Mouse (Mus musculus) forebrain, embryonic 11.5 days (tissue): Measurements from ENCODE around the gene Cox6b1. TPM values are rescaled to one million over a fixed set of nuclear protein-coding genes. Genes with fewer than 3 reads are reported as not detected.
A peak's percentile ranks its signal among the peaks of the same experiment; 100 is the strongest.

Experiments used
- ATAC-seq: fragments of 200-750 bp; cut with Nextera tagmentation; replicated peaks from 2 replicates; pipeline ENCODE4 v1.8.0; 2017; ENCODE audit warnings: moderate TSS enrichment; ENCODE audit not compliant: low FRiP score
- DNase-seq: peaks from one replicate; pipeline ENCODE4 v3.0.0-alpha.2; 2017; ENCODE audit warnings: low spot score
- H3K27ac ChIP-seq: fragments of 300-500 bp; sonication (generic); 2 replicates; pipeline ENCODE4 v1.5.1; 2014; ENCODE audit warnings: low read depth, low read length
- H3K27me3 ChIP-seq: fragments of 300-500 bp; sonication (generic); 2 replicates; pipeline ENCODE4 v1.6.1; 2014; ENCODE audit warnings: mild to moderate bottlenecking, low read length, mixed read lengths; ENCODE audit not compliant: control insufficient read depth, insufficient read depth
- H3K36me3 ChIP-seq: fragments of 300-500 bp; sonication (generic); 2 replicates; pipeline ENCODE4 v1.6.1; 2014; ENCODE audit warnings: mild to moderate bottlenecking, low read length, moderate library complexity, mixed read lengths; ENCODE audit not compliant: control insufficient read depth, insufficient read depth
- H3K4me1 ChIP-seq: fragments of 300-500 bp; sonication (generic); replicated peaks from 2 replicates; pipeline ENCODE4 v1.6.1; 2014; ENCODE audit warnings: low read length, mixed read lengths; ENCODE audit not compliant: control insufficient read depth, insufficient read depth
- H3K4me2 ChIP-seq: fragments of 300-500 bp; sonication (generic); 2 replicates; pipeline ENCODE4 v1.6.1; 2014; ENCODE audit warnings: low read depth, mild to moderate bottlenecking, low read length, moderate library complexity, mixed read lengths; ENCODE audit not compliant: severe bottlenecking
- H3K4me3 ChIP-seq: fragments of 300-500 bp; sonication (generic); 2 replicates; pipeline ENCODE4 v1.5.1; 2014; ENCODE audit warnings: low read depth, low read length
- H3K9ac ChIP-seq: fragments of 300-500 bp; sonication (generic); 2 replicates; pipeline ENCODE4 v1.6.1; 2014; ENCODE audit warnings: low read length
- H3K9me3 ChIP-seq: fragments of 300-500 bp; sonication (generic); 2 replicates; pipeline ENCODE4 v1.6.1; 2016; ENCODE audit warnings: low read length, mixed read lengths; ENCODE audit not compliant: control insufficient read depth
- WGBS: fragments of 180-500 bp; shearing (Covaris S2); extraction: QIAGEN DNeasy Blood & Tissue Kit; methylation state at CpG from one replicate; pipeline ENCODE4 v1.1.7; 2014; 5-methylcytosine and 5-hydroxymethylcytosine counted together
- polyA plus RNA-seq: library from polyadenylated mRNA; unstranded; fragments of >200 nt; fragmentation: Nextera tagmentation; extraction: Ambion mirVana; gene quantifications from 2 replicates; pipeline ENCODE4 v1.2.1, GENCODE M21; 2014

Cox6b1 gene
- polyA plus RNA-seq, 1 experiment from 2014 or later: 700 TPM

DNA sequence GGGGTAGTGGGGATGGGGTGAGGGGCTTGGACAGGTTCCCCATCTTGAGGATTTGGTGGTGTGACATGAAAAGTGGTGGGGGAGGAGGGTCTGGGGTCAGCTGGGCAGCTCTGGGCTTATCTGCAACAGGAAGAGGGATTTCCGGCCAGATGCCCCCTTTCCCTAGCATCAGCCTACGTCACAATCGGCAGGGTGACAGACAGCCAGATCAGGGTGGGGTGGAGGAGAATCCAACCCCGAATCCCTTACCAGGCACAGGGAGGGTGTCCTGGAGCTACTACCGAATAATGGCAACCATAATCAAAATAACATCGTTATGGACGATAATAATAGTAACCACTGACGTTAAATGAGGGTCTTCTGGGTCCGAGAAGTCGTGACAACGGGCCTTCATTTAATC lies 10.4 kb upstream of the Cox6b1 start:
- DNase-seq (no peak), ATAC-seq (no peak)
- WGBS: 27% methylated on average over 11 of the region's 11 CpGs
- peaks cover 44% of the 10 kb centered on the region for H3K27me3 ChIP-seq
- no peak overlapping the region for H3K4me3 ChIP-seq
- H3K4me1 ChIP-seq: peaks cover 7% of the 10 kb centered on the region; the same call in 1 of the 2 replicates
- H3K9me3 ChIP-seq: no peaks in the 10 kb centered on the region
- no peak overlapping the region for H3K4me2 ChIP-seq
- no peak overlapping the region for H3K27ac ChIP-seq
- H3K9ac ChIP-seq: no peak overlapping the region
- H3K36me3 ChIP-seq: no peaks in the 10 kb centered on the region

DNA sequence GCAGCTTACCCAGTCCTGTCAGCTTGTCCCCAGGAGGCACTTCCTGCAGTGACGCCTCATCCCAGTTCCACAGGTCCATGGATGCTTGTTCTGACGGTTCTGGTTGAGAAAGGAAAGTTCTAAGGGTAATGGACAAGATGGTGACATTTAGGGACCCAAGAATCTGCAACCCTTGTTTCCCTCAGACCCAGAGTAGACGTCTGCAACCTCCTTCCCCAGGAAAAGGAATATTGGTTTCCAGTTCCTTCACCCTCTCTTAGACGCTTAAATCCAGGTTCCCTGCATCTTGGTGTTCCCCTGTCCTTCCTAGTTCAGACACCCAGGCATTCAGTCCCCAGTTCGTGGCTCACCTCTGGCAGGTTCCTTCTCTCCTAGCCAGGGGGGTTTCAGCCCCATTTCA lies 9.8 kb upstream of the Cox6b1 start, which contains the start of gene Etv2:
Etv2 (minus strand) TSS at position 101 of the 400 bp plus-strand sequence.
- no peak for DNase-seq
- 6% methylated on average over 5 of the region's 5 CpGs for WGBS
- peaks cover 44% of the 10 kb centered on the region for H3K27me3 ChIP-seq
- H3K4me2 ChIP-seq: 0 out of 2 replicates have a peak within 1 kb of the TSS, but pooled peaks have one; percentile 24
- peak within 1 kb of the TSS; percentile 12; the same call in 1 of the 2 replicates for H3K4me3 ChIP-seq
- H3K9me3 ChIP-seq: no peaks in the 10 kb centered on the region
- no peaks in the 10 kb centered on the region for H3K36me3 ChIP-seq
- H3K9ac ChIP-seq: no peak within 1 kb of the TSS; the same call in 1 of the 2 replicates
- H3K27ac ChIP-seq: no peak within 1 kb of the TSS
- H3K4me1 ChIP-seq: peaks cover 7% of the 10 kb centered on the region; the same call in 1 of the 2 replicates
- no peak for ATAC-seq

DNA sequence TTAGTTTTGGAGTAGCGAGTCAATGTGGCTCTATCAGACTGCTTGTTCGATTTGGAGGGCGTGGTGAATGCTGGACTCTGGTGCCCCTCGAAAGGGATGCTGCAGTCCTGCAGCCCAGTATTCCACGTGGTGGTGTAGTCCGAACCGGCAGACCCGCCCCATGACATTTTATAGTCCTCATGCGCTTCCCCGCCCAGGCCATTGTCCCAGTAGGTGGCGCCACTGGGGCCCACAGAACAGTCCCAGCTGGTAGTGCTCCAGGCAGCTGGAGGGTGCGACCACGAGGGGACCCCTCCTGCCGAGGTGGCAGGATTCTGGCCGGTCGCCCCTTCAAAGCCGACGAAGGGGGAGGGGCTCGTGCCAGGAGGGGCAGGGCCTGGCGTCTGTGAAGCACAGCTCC lies 8.7 kb upstream of the Cox6b1 start:
- ATAC-seq: peak; percentile 64
- Histone ChIP-seq H3K9ac (no peak overlapping the region; the same call in 1 of the 2 replicates), H3K4me2 (0 out of 2 replicates have a peak overlapping the region, but pooled peaks have one; percentile 24)

DNA sequence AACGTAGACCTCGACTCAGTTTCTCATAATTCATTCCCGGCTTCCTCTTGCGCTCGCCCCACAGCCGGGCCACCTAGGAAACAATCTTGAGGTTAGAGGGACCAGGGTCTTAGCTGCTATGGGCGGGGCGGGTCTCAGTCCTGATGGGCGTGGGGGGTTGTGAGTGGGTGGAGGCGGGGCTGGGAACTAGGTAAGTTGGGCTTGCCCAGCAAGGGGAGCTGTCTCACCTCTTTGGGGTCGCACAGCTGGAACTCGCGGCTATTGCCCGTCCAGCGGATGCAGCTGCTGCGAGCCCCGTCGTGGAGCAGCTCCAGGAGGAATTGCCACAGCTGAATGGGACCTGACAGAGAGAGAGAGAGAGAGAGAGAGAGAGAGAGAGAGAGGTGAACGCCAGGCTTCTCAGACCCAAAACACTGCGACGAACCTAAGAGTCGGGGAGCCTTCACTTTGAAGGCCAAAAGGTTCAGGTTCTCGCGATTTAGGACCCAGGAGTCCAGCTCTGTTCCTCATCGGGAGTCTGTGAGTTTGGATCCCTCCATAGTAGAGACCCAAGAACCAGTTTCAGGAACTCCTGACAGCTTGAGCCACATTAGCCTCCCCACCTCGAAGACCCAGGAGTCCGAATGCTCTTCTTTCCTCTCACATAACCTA lies 7.9 kb upstream of the Cox6b1 start:
- Histone ChIP-seq H3K4me1 (peaks cover 7% of the 10 kb centered on the region; the same call in 1 of the 2 replicates), H3K4me2 (no peak overlapping the region), H3K9me3 (no peaks in the 10 kb centered on the region), H3K27ac (no peak overlapping the region), H3K9ac (no peak overlapping the region), H3K27me3 (peaks cover 44% of the 10 kb centered on the region), H3K36me3 (no peaks in the 10 kb centered on the region), H3K4me3 (no peak overlapping the region)
- WGBS: 3% methylated on average over 27 of the region's 27 CpGs
- ATAC-seq (no peak), DNase-seq (no peak)

More for the DNA sequence above, 8.7 kb upstream of the Cox6b1 start:
- Histone ChIP-seq H3K27me3 (peaks cover 44% of the 10 kb centered on the region), H3K4me3 (peak overlapping the region; percentile 12; the same call in 1 of the 2 replicates), H3K9me3 (no peaks in the 10 kb centered on the region), H3K27ac (no peak overlapping the region), H3K36me3 (no peaks in the 10 kb centered on the region), H3K4me1 (peaks cover 7% of the 10 kb centered on the region; the same call in 1 of the 2 replicates)
- under 1% methylated on average over 20 of the region's 20 CpGs for WGBS
- peak; percentile 86 for DNase-seq

DNA sequence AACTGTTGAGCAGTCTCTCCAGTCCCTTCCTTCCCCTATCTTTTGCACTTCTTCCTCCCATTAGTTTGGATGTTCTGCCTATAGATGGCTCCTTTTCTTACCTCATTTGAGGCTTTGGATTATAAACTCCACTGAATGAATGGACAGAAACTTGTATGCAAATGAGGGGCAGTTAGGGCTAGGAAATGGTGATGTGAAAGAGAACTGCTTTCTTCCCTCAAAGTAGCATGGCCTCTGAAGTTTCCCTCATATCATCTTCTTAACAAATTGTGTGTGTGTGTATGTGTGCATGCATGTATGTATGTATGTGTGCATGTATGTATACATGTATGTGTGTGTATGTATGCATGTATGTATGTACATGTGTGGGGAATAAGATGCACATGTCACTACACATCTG lies 3.1 kb upstream of the Cox6b1 start:
- DNase-seq: no peak
- H3K4me1 ChIP-seq: peaks cover 6% of the 10 kb centered on the region; the same call in 1 of the 2 replicates
- H3K27ac ChIP-seq: no peak overlapping the region
- H3K4me2 ChIP-seq: no peak overlapping the region
- peaks cover 20% of the 10 kb centered on the region for H3K27me3 ChIP-seq
- H3K9me3 ChIP-seq: no peaks in the 10 kb centered on the region
- no peak overlapping the region for H3K9ac ChIP-seq
- no peak for ATAC-seq
- no peak overlapping the region for H3K4me3 ChIP-seq
- H3K36me3 ChIP-seq: no peaks in the 10 kb centered on the region

DNA sequence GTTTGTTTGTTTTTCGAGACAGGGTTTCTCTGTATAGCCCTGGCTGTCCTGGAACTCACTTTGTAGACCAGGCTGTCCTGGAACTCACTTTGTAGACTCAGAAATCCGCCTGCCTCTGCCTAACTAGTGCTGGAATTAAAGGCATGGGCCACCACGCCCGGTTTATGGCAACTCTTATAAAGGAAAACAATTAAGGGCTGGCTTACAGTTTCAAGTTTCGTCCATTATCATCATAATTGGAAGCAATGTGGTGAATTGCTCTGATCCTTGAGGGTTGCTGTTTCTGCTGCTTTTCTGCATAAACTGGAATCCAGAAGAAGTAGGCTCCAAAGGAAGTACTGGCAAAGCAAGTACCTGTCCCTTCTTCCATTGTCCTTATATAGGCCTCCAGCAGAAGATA lies 696 bp upstream of the Cox6b1 start:
- no peak overlapping the region for H3K9ac ChIP-seq
- no peak overlapping the region for H3K27ac ChIP-seq
- DNase-seq (no peak), ATAC-seq (no peak)
- H3K27me3 ChIP-seq: peaks cover 2% of the 10 kb centered on the region; the same call in 1 of the 2 replicates
- peaks cover 3% of the 10 kb centered on the region; the same call in 1 of the 2 replicates for H3K4me1 ChIP-seq
- WGBS: 89% methylated on average over 5 of the region's 5 CpGs
- no peaks in the 10 kb centered on the region for H3K9me3 ChIP-seq
- H3K4me2 ChIP-seq: no peak overlapping the region
- H3K36me3 ChIP-seq: no peaks in the 10 kb centered on the region
- no peak overlapping the region for H3K4me3 ChIP-seq

DNA sequence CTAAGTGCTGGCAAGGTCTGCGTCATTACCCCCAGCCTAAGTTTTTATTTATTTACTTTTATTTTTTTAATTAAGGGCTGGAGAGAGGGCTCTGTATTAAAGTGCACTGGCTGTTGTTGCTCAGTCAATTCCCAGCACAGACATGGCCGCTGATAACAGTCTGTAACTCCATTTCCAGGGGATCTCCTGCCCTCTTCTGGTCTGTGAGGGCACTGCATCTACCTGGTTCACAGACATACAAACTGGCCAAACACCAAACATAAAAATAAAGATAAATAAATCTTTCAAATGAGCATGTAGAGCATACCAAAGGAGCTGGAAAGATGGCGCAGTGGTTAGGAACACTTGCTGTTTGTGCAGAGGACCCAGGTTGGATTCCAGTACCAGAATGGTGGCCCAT lies 6.7 kb downstream of the Cox6b1 start:
- H3K9me3 ChIP-seq: no peaks in the 10 kb centered on the region
- no peak overlapping the region for H3K9ac ChIP-seq
- DNase-seq (no peak), ATAC-seq (no peak)
- WGBS: 92% methylated on average over 3 of the region's 3 CpGs
- H3K27me3 ChIP-seq: no peaks in the 10 kb centered on the region
- peaks cover 3% of the 10 kb centered on the region; the same call in 1 of the 2 replicates for H3K36me3 ChIP-seq
- no peak overlapping the region for H3K4me3 ChIP-seq
- H3K4me2 ChIP-seq: no peak overlapping the region
- H3K27ac ChIP-seq: no peak overlapping the region
- H3K4me1 ChIP-seq: no peaks in the 10 kb centered on the region

DNA sequence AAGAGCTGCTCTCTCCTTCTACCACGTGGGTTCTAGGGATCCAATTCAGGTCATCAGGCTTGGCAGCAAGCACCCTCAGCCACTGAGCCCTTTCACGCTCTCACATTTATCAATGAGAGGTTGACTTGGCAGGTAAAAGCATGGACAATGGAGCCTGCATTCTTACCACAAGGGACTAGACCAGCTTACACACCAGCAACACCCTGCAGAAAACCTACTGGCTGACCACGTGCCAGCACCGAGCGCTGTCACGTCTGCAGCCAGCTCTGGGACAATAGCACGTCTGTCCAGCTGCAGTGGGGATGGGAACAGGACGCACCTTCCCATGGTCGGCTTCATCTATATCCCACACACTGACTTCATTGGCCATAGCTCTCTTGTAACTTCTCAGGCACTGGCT lies 7.3 kb downstream of the Cox6b1 start:
- 94% methylated on average over 9 of the region's 9 CpGs for WGBS
- H3K27ac ChIP-seq: no peak overlapping the region
- ATAC-seq (no peak), DNase-seq (no peak)
- H3K9ac ChIP-seq: no peak overlapping the region
- no peak overlapping the region for H3K4me3 ChIP-seq
- H3K36me3 ChIP-seq: peaks cover 3% of the 10 kb centered on the region; the same call in 1 of the 2 replicates
- no peak overlapping the region for H3K4me2 ChIP-seq
- no peaks in the 10 kb centered on the region for H3K9me3 ChIP-seq
- H3K27me3 ChIP-seq: no peaks in the 10 kb centered on the region
- no peaks in the 10 kb centered on the region for H3K4me1 ChIP-seq
